Mouse (Mus musculus) central nervous system, embryonic 11.5 days (tissue): ENCODE data around the gene Vmn1r227. TPM values are rescaled to one million over a fixed set of nuclear protein-coding genes. Genes with fewer than 3 reads are reported as not detected.

ENCODE experiments used
- polyA plus RNA-seq: library from polyadenylated mRNA; depleted of rRNA; stranded (reverse); fragments of >200 nt; gene quantifications from 2 replicates; pipeline ENCODE4 v1.2.3, GENCODE M21; 2012; rRNA removed

Gene Vmn1r227
- not detected in 2 replicates for polyA plus RNA-seq

GRCm38 (mm10) chr17:20729543-20729942 lies at the start of gene Vmn1r227:
Gene Vmn1r227, plus strand, starts transcription at chr17:20729843.

GRCm38 (mm10) chr17:20682543-20682942 lies 47.1 kb upstream of the Vmn1r227 start, which contains the start of gene Vmn1r226:
Gene Vmn1r226, plus strand, starts transcription at chr17:20682843.

DNA sequence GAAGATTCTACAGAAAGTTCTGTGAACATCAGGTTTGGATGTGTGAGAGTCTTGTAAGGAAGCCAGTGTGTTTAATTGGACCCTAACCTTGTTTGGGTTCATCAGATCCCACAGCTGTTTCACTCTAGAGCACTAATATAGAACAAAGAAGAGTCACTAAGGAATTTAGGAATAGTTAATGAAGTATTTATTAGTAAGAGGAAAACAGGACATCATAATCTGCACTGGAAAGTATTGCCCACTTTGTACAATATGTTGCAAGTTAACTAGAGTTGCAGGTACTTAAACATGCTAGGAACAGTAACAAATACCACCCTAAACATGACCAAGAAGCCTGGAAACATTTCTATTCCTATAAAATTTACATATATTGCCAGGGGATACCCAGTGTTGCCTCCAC lies 56.4 kb downstream of the Vmn1r227 start, which contains the start of gene Vmn1r228:
Gene Vmn1r228, minus strand, starts transcription at position 101 of the 400 bp plus-strand sequence.

Other genes with a start within 250 kb of the Vmn1r227 start
- gene Vmn2r108, start 248.5 kb upstream of the Vmn1r227 start, polyA plus RNA-seq: not detected in 2 replicates
- not detected in 2 replicates for gene Vmn1r225, start 231.7 kb upstream of the Vmn1r227 start, polyA plus RNA-seq
- gene Vmn2r109, start 165.1 kb upstream of the Vmn1r227 start, polyA plus RNA-seq: not detected in 2 replicates
- not detected in 2 replicates for gene Vmn2r110, start 133.4 kb upstream of the Vmn1r227 start, polyA plus RNA-seq
- not detected in 2 replicates for gene Fpr-rs3, start 105.0 kb upstream of the Vmn1r227 start, polyA plus RNA-seq
- gene Vmn1r226, start 47.0 kb upstream of the Vmn1r227 start, polyA plus RNA-seq: not detected in 2 replicates
- not detected in 2 replicates for gene Vmn1r228, start 56.3 kb downstream of the Vmn1r227 start, polyA plus RNA-seq
- not detected in 2 replicates for gene Vmn1r229, start 81.7 kb downstream of the Vmn1r227 start, polyA plus RNA-seq
- not detected in 2 replicates for gene Vmn1r230, start 110.6 kb downstream of the Vmn1r227 start, polyA plus RNA-seq
- not detected in 2 replicates for gene Vmn1r231, start 175.2 kb downstream of the Vmn1r227 start, polyA plus RNA-seq
- not detected in 2 replicates for gene Vmn1r232, start 189.9 kb downstream of the Vmn1r227 start, polyA plus RNA-seq
- 242 and 289 TPM in 2 replicates for gene Ppp2r1a, start 215.5 kb downstream of the Vmn1r227 start, polyA plus RNA-seq